Mouse (Mus musculus) T-cell, adult 2 months (primary cell): ENCODE results near the gene Gabrp.

ENCODE experiments used
- DNase-seq: peaks from one replicate; pipeline ENCODE4 v3.0.0; 2022; ENCODE audit warnings: low spot score

The Gabrp gene

DNA sequence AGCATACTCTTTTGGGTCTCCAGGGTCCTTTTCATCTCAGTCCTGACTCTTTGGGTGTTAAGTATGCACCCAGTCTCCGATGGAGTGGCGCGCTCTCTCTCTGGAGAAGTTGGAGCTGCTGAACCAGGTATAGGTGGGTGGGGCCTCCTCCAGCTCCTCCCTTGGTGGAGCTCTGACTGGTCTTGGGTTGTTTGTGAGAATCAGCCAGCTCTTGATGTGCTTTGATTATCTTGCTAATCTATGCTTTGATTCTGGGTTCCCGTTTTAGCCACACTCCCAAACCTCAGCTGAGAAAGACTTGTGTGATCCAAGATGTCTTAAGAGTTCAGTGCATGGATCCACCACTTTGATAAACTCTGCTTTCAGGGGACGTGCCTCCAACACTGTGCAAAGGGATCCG is at the start of gene Gabrp:
Gene Gabrp (minus strand): TSS at position 101 of the 400 bp plus-strand sequence.
- no peak for DNase-seq

GRCm38 (mm10) chr11:33627136-33627742 is 48.5 kb upstream of the Gabrp start:
- no peak for DNase-seq

DNA sequence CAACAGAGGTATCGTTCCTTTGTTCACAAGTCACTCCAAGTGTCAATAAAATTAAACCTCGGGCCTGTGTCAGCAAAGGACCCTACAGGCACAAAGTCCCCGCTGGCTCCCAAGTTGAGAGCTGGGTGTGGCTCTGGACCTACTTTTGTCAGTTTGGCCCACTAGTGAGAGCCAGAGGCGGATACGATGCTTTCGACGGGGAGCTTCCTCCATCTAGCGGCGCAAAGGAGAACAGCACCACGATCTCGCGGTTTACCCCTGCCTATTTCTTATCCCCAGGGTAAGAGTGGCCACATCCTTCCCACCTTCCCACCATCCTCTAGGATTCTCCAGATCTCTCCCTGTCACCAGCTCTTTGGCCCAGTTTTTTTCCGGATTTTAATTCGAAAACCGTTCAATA is 35.5 kb upstream of the Gabrp start:
- DNase-seq: no peak

GRCm38 (mm10) chr11:33607784-33608183 is 29.0 kb upstream of the Gabrp start:
- DNase-seq: no peak

DNA sequence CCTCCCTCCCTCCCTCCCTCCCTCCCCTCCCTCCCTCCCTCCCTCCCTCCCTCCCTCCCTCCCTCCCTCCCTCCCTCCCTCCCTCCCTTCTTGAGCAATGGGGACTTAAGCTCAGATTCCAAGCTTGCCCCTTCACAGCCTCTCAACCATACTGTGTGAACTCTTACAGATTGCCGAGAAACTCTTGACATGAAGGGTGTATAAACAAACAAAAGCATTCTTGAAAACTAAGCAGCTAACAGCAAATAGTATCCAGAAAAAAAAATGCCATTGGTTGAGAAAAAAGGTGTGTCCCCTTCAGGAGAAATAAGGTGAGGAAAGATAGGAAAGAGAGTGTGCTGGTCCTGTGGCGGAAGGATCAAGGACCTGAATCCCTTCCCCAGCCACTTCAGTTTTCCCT is 24.4 kb upstream of the Gabrp start:
- DNase-seq: no peak

GRCm38 (mm10) chr11:33598986-33599385 is 20.2 kb upstream of the Gabrp start, which contains the start of gene D130052B06Rik:
Gene D130052B06Rik (plus strand): TSS chr11:33599302.
- no peak for DNase-seq

GRCm38 (mm10) chr11:33596655-33597054 is 17.9 kb upstream of the Gabrp start:
- no peak for DNase-seq

GRCm38 (mm10) chr11:33592826-33593225 is 14.1 kb upstream of the Gabrp start:
- DNase-seq: no peak

DNA sequence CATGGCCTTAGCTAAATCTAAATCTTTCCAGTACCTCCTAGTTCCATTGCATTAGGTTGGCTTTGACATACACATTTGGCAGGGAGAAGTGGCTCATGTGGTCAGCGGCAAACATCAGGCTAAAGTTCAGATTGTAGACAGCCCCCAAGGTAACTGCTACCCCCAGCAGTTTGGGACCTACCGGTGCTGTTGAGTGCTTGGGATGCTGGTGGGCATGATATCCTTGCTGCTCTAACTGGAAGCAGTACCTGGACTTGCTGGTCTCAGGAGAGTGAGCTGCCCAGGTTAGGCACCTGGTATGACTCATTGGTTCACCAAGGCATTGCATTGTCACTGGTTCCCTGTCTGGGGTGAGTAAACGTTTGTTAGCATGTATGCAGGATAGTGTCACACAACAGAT is 12.0 kb upstream of the Gabrp start:
- no peak for DNase-seq

GRCm38 (mm10) chr11:33586614-33587013 is 7.9 kb upstream of the Gabrp start:
- no peak for DNase-seq

DNA sequence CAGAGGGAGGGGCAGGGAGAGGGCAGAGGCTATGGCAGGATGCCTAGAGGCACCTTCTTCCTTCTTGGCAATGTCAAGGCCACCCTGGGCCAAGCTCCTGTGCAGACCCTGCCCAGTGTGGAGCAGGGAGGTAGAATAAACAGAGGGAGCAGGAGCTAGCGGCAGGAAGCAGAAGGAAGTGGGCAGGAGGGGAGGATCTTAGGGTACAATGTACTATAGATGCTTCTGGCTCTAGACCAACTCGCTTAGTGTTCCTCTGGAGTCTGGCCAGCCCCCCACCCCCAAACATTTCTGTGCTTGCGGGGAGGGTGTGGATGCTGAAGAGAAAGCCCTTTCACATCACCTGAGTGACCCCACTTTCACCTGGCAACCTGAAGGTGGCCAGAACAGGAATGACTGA is 862 bp upstream of the Gabrp start:
- DNase-seq: no peak

GRCm38 (mm10) chr11:33574944-33575343 is 3.8 kb downstream of the Gabrp start:
- no peak for DNase-seq

- DNase-seq: no peak
These were observed 8.3 kb downstream of the Gabrp start for GRCm38 (mm10) chr11:33570413-33570812.

DNA sequence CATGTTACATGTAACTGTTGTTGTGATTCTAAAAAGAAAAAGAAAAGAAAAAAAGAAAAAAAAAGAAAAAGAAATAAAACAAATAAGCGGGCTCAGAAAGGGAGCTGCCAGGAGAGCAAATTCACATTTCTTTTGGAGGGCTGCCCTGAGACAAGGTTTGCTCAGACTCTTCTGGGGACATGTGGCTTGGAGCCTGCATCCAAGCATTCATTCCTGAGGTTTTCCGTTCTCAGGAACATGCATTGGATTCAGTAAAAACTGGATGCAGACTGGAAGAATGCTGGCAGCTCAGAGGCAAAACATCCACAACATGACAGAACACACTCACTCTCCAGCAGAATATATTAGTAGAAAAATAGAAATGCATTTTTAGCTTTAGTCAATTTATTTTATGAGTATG is 14.8 kb downstream of the Gabrp start:
- DNase-seq: no peak

GRCm38 (mm10) chr11:33554123-33554522 is 24.6 kb downstream of the Gabrp start:
- no peak for DNase-seq

DNA sequence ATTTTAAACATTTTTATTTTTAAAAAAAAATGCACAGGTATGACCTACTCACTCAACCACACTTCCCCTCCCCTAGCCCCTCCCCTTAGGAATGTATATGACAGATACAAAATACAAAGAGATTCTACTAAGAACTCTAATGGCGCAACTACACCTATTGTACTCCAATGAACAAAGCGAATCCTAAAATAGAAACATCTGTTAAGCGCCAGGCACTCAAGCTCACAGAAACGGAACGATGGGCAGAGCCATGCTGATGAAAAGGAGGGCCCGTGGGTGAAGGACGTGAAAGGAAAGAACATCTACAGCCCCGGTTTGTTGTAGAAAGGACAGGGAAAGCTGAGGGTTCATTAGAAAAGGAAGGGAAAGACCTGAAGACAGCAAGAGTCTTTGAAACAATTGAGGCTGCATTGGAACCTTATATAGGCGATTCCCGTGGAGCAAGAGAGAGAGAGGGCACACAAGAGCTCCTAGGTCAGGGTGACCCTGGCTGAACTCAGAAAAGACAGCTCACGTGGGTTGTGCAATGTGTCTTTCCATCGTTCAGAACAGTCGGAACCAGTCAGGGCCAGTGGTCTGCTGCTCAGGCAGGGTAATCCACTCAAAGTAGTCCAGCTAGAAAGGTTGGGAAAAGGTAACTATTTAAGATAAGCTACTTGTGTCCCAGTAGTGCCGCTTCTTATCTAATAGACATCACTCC is 27.7 kb downstream of the Gabrp start:
- DNase-seq: no peak

- no peak for DNase-seq
These were observed 31.4 kb downstream of the Gabrp start for GRCm38 (mm10) chr11:33547386-33547785.

DNA sequence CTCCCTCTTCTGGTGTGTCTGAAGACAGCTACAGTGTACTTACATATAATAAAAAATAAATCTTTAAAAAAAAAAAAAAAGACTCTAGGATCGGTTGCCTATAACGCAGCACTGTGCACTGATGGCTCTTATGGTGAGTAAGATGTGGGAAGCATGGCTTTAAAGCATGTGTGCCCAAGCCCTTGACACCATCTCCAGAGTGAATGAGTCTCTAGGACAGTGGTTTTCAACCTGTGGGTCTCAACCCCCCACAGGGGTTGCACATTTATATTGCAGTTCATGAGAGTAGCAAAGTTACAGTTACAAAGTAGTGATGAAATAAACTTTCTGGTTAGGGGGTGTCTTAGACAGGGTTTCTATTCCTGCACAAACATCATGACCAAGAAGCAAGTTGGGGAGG is 33.8 kb downstream of the Gabrp start:
- DNase-seq: no peak

GRCm38 (mm10) chr11:33544121-33544520 is 34.6 kb downstream of the Gabrp start:
- no peak for DNase-seq

GRCm38 (mm10) chr11:33537390-33538125 is 41.2 kb downstream of the Gabrp start:
- no peak for DNase-seq

DNA sequence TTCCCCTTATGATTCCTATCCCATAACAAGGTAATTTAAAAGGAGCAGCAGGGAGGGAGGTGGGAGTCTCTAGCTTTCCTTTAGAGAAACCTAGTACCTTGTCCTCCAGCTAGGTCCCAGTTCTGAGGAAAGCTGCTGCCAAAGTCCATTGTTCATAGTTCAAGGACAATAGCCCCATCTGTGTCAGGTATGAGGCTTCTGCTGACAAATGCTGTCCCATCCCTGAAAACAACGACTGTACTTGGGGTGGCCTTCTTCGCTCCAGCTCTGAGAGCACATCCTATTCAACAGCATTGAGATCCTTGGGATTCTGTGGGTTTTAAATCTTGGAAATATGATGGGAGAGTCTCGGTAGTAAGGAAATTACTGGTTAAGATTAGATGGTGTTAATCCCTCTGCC is 42.1 kb downstream of the Gabrp start:
- DNase-seq: no peak

DNA sequence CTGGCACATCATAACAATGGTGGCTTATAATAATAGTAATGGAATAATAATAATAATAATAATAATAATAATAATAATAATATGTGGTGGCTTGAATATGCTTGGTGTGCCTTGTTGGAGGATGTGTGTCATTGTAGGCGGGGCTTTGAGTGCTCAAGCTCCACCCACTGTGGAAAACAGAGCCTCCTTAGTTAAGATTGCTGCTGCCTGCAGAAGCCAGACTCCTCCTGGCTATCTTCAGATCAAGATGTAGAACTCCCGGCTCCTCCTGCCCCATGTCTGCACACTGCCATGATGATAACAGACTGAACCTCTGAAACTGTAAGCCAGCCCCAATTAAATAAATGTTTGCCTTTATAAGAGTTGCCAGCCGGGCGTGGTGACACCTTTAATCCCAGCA is 44.2 kb downstream of the Gabrp start:
- DNase-seq: no peak

GRCm38 (mm10) chr11:33533577-33533976 is 45.2 kb downstream of the Gabrp start:
- no peak for DNase-seq
